Mouse (Mus musculus) limb, embryonic 13.5 days (tissue): Measurements from ENCODE around the gene Phactr1. TPM values are rescaled to one million over a fixed set of nuclear protein-coding genes. Genes with fewer than 3 reads are reported as not detected.

Source experiments
- ATAC-seq: fragments of 200-750 bp; cut with Nextera tagmentation; 2 replicates; pipeline ENCODE4 v1.8.0; 2017; ENCODE audit warnings: low read depth, moderate number of reproducible peaks, moderate TSS enrichment; ENCODE audit not compliant: low FRiP score
- H3K27ac ChIP-seq: fragments of 300-500 bp; sonication (generic); 2 replicates; pipeline ENCODE4 v1.5.1; 2015; ENCODE audit warnings: inconsistent platforms, mild to moderate bottlenecking, moderate library complexity
- H3K27me3 ChIP-seq: fragments of 300-500 bp; sonication (generic); 2 replicates; pipeline ENCODE4 v1.6.1; 2015; ENCODE audit warnings: mild to moderate bottlenecking, inconsistent platforms
- H3K36me3 ChIP-seq: fragments of 300-500 bp; sonication (generic); 2 replicates; pipeline ENCODE4 v1.6.1; 2015; ENCODE audit warnings: inconsistent platforms, mild to moderate bottlenecking, moderate library complexity
- H3K4me1 ChIP-seq: fragments of 300-500 bp; sonication (generic); 2 replicates; pipeline ENCODE4 v1.6.1; 2015; ENCODE audit warnings: inconsistent platforms
- H3K4me2 ChIP-seq: fragments of 300-500 bp; sonication (generic); replicated peaks from 2 replicates; pipeline ENCODE4 v1.6.1; 2015; ENCODE audit warnings: inconsistent platforms, mild to moderate bottlenecking, moderate library complexity
- H3K4me3 ChIP-seq: fragments of 300-500 bp; sonication (generic); 2 replicates; pipeline ENCODE4 v1.5.1; 2015; ENCODE audit warnings: moderate library complexity, mild to moderate bottlenecking, inconsistent platforms
- H3K9ac ChIP-seq: fragments of 300-500 bp; sonication (generic); 2 replicates; pipeline ENCODE4 v1.6.1; 2015; ENCODE audit warnings: mild to moderate bottlenecking, inconsistent platforms
- H3K9me3 ChIP-seq: fragments of 300-500 bp; sonication (generic); 2 replicates; pipeline ENCODE4 v1.6.1; 2016; ENCODE audit warnings: inconsistent platforms
- WGBS: fragments of 180-500 bp; shearing (Covaris S2); methylation state at CpG from one replicate; pipeline ENCODE4 v1.1.7; 2015; 5-methylcytosine and 5-hydroxymethylcytosine counted together
- polyA plus RNA-seq: library from polyadenylated mRNA; unstranded; fragments of >200 nt; fragmentation: Nextera tagmentation; extraction: Ambion mirVana; gene quantifications from 2 replicates; pipeline ENCODE4 v1.2.1, GENCODE M21; 2015

Gene Phactr1
- polyA plus RNA-seq, 1 experiment from 2014 or later: 8.8 TPM

GRCm38 (mm10) chr13:43182465-43183201 lies 502.2 kb downstream of the Phactr1 start:
- peaks cover 12% of the 10 kb centered on the region for H3K4me1 ChIP-seq
- peak overlapping the region; percentile 40; the same call in 1 of the 2 replicates for H3K9ac ChIP-seq
- peaks cover 3% of the 10 kb centered on the region; the same call in 1 of the 2 replicates for H3K27me3 ChIP-seq
- WGBS: 9% methylated on average over 14 of the region's 14 CpGs
- peak overlapping the region; percentile 41 for H3K4me3 ChIP-seq
- peak; percentile 71 for ATAC-seq
- no peaks in the 10 kb centered on the region for H3K9me3 ChIP-seq
- no peaks in the 10 kb centered on the region for H3K36me3 ChIP-seq
- peak overlapping the region; percentile 56; the same call in 1 of the 2 replicates for H3K27ac ChIP-seq
- H3K4me2 ChIP-seq: peak overlapping the region; percentile 58

DNA sequence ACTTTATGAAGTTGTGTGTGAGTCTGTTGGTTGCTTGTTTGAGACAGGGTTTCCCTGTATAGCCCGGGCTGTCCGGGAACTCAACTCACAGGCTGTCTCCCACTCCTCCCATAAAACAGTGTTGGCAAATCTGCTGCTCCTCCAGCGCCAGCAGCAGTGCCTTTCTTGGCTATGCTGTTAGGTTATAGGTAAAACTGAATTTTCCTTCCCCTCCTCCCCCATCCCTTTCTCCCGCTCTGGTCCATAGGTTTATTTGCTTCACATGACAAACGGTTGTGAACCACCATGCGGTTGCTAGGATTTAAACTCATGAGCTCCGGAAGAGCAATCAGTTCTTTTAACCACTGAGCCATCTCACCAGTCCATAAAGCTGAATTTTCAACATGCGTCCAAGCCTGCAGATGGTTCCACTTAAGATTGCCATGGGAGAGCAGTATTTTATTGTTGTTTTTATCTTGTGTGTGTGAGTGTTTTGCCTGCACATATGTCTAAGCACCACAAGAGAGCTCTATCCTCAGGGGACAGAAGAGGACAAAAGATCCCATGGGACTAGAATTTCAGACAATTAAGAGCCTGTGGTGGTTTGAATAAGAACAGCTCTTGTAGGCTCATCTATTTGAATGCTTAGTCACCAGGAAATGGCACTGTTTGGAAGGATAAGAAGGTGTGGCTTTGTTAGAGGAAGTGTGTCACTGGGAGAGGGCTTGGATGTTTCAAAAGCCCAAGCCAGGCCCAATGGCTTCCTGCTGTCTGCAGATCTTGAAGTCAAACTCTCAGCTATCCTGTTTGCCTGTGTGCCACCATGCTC lies 503.0 kb downstream of the Phactr1 start:
- ATAC-seq: peak; percentile 90
- no peaks in the 10 kb centered on the region for H3K36me3 ChIP-seq
- peak overlapping the region; percentile 58 for H3K4me2 ChIP-seq
- H3K4me3 ChIP-seq: peak overlapping the region; percentile 41
- H3K27ac ChIP-seq: peak overlapping the region; percentile 56; the same call in 1 of the 2 replicates
- 0 out of 2 replicates have a peak overlapping the region, but pooled peaks have one; percentile 40 for H3K9ac ChIP-seq
- H3K27me3 ChIP-seq: peaks cover 3% of the 10 kb centered on the region; the same call in 1 of the 2 replicates
- 18% methylated on average over 8 of the region's 8 CpGs for WGBS
- no peaks in the 10 kb centered on the region for H3K9me3 ChIP-seq
- peaks cover 12% of the 10 kb centered on the region for H3K4me1 ChIP-seq

- no peak for ATAC-seq
- Histone ChIP-seq H3K4me3 (no peak overlapping the region), H3K36me3 (no peaks in the 10 kb centered on the region), H3K27ac (no peak overlapping the region), H3K4me2 (no peak overlapping the region), H3K4me1 (peaks cover 15% of the 10 kb centered on the region), H3K9ac (no peak overlapping the region), H3K9me3 (no peaks in the 10 kb centered on the region), H3K27me3 (no peaks in the 10 kb centered on the region)
- 93% methylated on average over 4 of the region's 4 CpGs for WGBS
Observed at GRCm38 (mm10) chr13:43187736-43188135, 507.3 kb downstream of the Phactr1 start.
